Mouse (Mus musculus) liver, embryonic 11.5 days (tissue): ENCODE results near the gene Uqcrc2. TPM values are rescaled to one million over a fixed set of nuclear protein-coding genes. Genes with fewer than 3 reads are reported as not detected.
A peak's percentile ranks its signal among the peaks of the same experiment; 100 is the strongest.

Experiments
- ATAC-seq: fragments of 200-750 bp; cut with Nextera tagmentation; replicated peaks from 2 replicates; pipeline ENCODE4 v1.8.0; 2017; ENCODE audit warnings: moderate number of reproducible peaks, mild to moderate bottlenecking, moderate TSS enrichment, moderate library complexity; ENCODE audit not compliant: low FRiP score
- DNase-seq: peaks from one replicate; pipeline ENCODE4 v3.0.0-alpha.2; 2017; ENCODE audit warnings: low spot score
- H3K27ac ChIP-seq: fragments of 300-500 bp; sonication (generic); 2 replicates; pipeline ENCODE4 v1.5.1; 2014; ENCODE audit warnings: mild to moderate bottlenecking, low read depth, low read length, control low read depth
- H3K27me3 ChIP-seq: fragments of 300-500 bp; sonication (generic); replicated peaks from 2 replicates; pipeline ENCODE4 v1.6.1; 2014; ENCODE audit warnings: low read length, mixed read lengths; ENCODE audit not compliant: control insufficient read depth, insufficient read depth
- H3K36me3 ChIP-seq: fragments of 300-500 bp; sonication (generic); 2 replicates; pipeline ENCODE4 v1.6.1; 2014; ENCODE audit warnings: mild to moderate bottlenecking, low read length, moderate library complexity, mixed read lengths; ENCODE audit not compliant: control insufficient read depth, insufficient read depth
- H3K4me1 ChIP-seq: fragments of 300-500 bp; sonication (generic); replicated peaks from 2 replicates; pipeline ENCODE4 v1.6.1; 2014; ENCODE audit warnings: low read length, mixed read lengths; ENCODE audit not compliant: control insufficient read depth, insufficient read depth
- H3K4me2 ChIP-seq: fragments of 300-500 bp; sonication (generic); 2 replicates; pipeline ENCODE4 v1.6.1; 2014; ENCODE audit warnings: mild to moderate bottlenecking, control low read depth, moderate library complexity
- H3K4me3 ChIP-seq: fragments of 300-500 bp; sonication (generic); 2 replicates; pipeline ENCODE4 v1.5.1; 2014; ENCODE audit warnings: low read depth, low read length, control low read depth
- H3K9ac ChIP-seq: fragments of 300-500 bp; sonication (generic); 2 replicates; pipeline ENCODE4 v1.6.1; 2014; ENCODE audit warnings: low read depth, low read length, control low read depth
- H3K9me3 ChIP-seq: fragments of 300-500 bp; sonication (generic); 2 replicates; pipeline ENCODE4 v1.6.1; 2016; ENCODE audit warnings: low read length, inconsistent platforms, mixed read lengths; ENCODE audit not compliant: control insufficient read depth
- WGBS: fragments of 180-500 bp; shearing (Covaris S2); extraction: QIAGEN DNeasy Blood & Tissue Kit; methylation state at CpG from one replicate; pipeline ENCODE4 v1.1.7; 2014; 5-methylcytosine and 5-hydroxymethylcytosine counted together
- polyA plus RNA-seq: library from polyadenylated mRNA; unstranded; fragments of >200 nt; fragmentation: Nextera tagmentation; extraction: Ambion mirVana; gene quantifications from 2 replicates; pipeline ENCODE4 v1.2.1, GENCODE M21; 2014

The Uqcrc2 gene
- polyA plus RNA-seq, 1 experiment from 2014 or later, result 235 TPM

DNA sequence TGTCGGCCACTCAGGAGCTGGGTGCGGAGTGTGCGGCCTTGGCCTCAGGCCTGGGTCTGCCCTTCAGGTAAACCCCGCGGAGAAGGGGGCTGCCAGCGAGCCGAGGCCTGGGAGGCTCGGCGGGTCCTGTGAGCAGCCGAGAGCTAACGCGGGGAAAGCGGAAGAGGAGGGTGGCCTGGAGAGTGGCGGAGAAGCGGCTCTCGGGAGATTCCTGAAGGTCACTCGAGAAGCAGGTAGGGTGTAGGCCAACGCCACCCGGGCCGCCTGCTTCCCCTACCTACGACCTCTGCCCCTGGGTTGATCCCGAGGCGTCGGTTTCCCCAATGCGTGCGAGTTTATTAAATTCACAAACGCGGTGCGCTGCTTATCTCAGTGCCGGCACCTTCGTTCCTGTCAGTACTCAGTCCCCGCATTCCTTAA lies 396 bp downstream of the Uqcrc2 start:
- DNase-seq, result no peak
- Histone ChIP-seq H3K4me2 (peak overlapping the region; percentile 91), H3K4me1 (peaks cover 13% of the 10 kb centered on the region), H3K27me3 (no peaks in the 10 kb centered on the region), H3K9me3 (no peaks in the 10 kb centered on the region), H3K27ac (peak overlapping the region; percentile 82), H3K4me3 (peak overlapping the region; percentile 98), H3K9ac (peak overlapping the region; percentile 96), H3K36me3 (peaks cover 9% of the 10 kb centered on the region)
- WGBS, result under 1% methylated on average over 32 of the region's 32 CpGs
- peak; percentile 75 for ATAC-seq

DNA sequence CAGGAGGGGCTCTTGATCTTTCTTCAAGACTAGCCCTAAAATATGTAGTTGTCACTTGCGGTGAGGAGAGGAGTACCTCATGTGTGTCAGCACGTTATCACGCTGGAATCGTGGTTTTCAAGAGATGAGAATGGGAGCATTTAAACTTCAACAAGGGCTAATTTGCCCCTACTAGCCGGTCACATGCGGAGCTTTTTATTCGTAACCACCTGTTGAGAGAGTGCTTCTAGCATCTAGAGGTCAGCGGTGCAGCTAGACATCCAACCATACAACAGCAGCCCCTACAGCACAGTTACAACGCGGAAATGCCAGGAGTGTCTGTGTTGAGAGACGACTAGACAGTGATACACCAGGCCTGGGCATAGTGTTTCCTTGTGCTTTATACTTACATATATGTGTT lies 845 bp downstream of the Uqcrc2 start:
- 1% methylated on average over 11 of the region's 11 CpGs for WGBS
- H3K4me2 ChIP-seq, result peak overlapping the region; percentile 91
- H3K27ac ChIP-seq, result peak overlapping the region; percentile 82; the same call in 1 of the 2 replicates
- no peaks in the 10 kb centered on the region for H3K9me3 ChIP-seq
- peaks cover 13% of the 10 kb centered on the region for H3K4me1 ChIP-seq
- H3K27me3 ChIP-seq, result no peaks in the 10 kb centered on the region
- ATAC-seq (0 out of 2 replicates have a peak, but pooled peaks have one; percentile 11), DNase-seq (no peak)
- peak overlapping the region; percentile 96 for H3K9ac ChIP-seq
- peak overlapping the region; percentile 98 for H3K4me3 ChIP-seq
- H3K36me3 ChIP-seq, result peaks cover 9% of the 10 kb centered on the region

DNA sequence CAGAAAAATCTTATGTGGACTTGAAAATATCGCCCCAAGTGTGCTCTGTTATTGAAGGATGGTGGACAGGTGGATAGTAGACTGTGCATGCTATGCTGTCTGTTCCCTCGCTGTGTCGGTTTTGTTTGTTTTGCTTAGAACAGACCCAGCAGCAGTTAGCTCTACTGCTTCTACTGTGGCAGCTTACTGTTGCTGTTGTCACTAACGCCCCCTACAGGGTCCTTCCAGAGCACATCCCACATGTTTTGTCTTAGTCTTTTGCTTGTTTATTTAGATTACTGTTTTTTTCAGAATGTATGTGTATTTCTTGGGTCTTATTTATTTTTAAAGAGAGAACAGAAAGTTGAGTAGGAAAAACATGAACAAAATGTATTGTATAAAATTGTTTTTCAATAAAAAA lies 8.2 kb downstream of the Uqcrc2 start:
- Histone ChIP-seq H3K27ac (no peak overlapping the region), H3K4me1 (no peaks in the 10 kb centered on the region), H3K4me2 (no peak overlapping the region), H3K4me3 (no peak overlapping the region), H3K9ac (no peak overlapping the region), H3K27me3 (no peaks in the 10 kb centered on the region), H3K36me3 (peaks cover 34% of the 10 kb centered on the region), H3K9me3 (no peaks in the 10 kb centered on the region)
- DNase-seq (no peak), ATAC-seq (no peak)
- 74% methylated on average over 4 of the region's 4 CpGs for WGBS

- H3K27ac ChIP-seq, result no peak overlapping the region
- peaks cover 38% of the 10 kb centered on the region for H3K36me3 ChIP-seq
- no peak for ATAC-seq
- no peaks in the 10 kb centered on the region for H3K9me3 ChIP-seq
- no peak overlapping the region for H3K4me3 ChIP-seq
- H3K4me2 ChIP-seq, result no peak overlapping the region
- H3K4me1 ChIP-seq, result no peaks in the 10 kb centered on the region
- H3K27me3 ChIP-seq, result no peaks in the 10 kb centered on the region
- H3K9ac ChIP-seq, result no peak overlapping the region
- DNase-seq, result no peak
- 79% methylated on average over 2 of the region's 2 CpGs for WGBS
These were observed 12.9 kb downstream of the Uqcrc2 start for GRCm38 (mm10) chr7:120647849-120648248.

- Histone ChIP-seq H3K4me2 (no peak overlapping the region), H3K27me3 (no peaks in the 10 kb centered on the region), H3K9ac (no peak overlapping the region), H3K9me3 (no peaks in the 10 kb centered on the region), H3K27ac (no peak overlapping the region), H3K4me1 (no peaks in the 10 kb centered on the region), H3K36me3 (peaks cover 15% of the 10 kb centered on the region), H3K4me3 (no peak overlapping the region)
- no peak for DNase-seq
- no peak for ATAC-seq
- WGBS, result 76% methylated on average over 4 of the region's 4 CpGs
These were observed 27.1 kb downstream of the Uqcrc2 start for GRCm38 (mm10) chr7:120662079-120662478.

- Histone ChIP-seq H3K9ac (no peak within 1 kb of the TSS; the same call in 1 of the 2 replicates), H3K27me3 (no peaks in the 10 kb centered on the region), H3K4me2 (no peak within 1 kb of the TSS), H3K27ac (no peak within 1 kb of the TSS), H3K4me1 (no peaks in the 10 kb centered on the region), H3K9me3 (no peaks in the 10 kb centered on the region), H3K4me3 (no peak within 1 kb of the TSS), H3K36me3 (no peaks in the 10 kb centered on the region)
- WGBS, result 22% methylated on average over 14 of the region's 14 CpGs
- peak; percentile 52; the same call in 1 of the 2 replicates for ATAC-seq
- peak; percentile 74 for DNase-seq
These were observed 35.3 kb downstream of the Uqcrc2 start, which contains the start of gene Pdzd9 for GRCm38 (mm10) chr7:120670153-120670875. Gene Pdzd9 (minus strand): TSS chr7:120670343.

DNA sequence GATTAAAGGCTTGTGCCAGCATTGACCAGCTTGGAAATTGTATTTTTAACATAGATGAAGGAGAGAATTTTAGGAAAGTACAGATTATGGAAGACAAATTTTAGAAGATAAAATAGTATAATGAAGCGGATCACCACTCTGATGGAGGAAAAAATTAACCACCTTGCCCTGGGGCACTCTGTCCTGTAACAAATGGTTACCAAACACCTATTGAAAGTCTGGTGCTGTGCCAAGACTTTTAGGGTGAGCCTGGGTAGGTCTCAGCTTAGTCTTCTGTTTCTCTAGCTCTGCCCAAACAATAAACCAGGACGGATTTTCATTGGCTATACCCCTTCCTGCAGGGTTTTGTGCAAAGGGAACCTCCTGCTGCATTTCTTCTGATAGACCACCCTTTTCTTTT lies 36.3 kb downstream of the Uqcrc2 start:
- Histone ChIP-seq H3K4me1 (peaks cover under 1% of the 10 kb centered on the region; the same call in 1 of the 2 replicates), H3K9ac (no peak overlapping the region), H3K27me3 (no peaks in the 10 kb centered on the region), H3K9me3 (no peaks in the 10 kb centered on the region), H3K4me2 (no peak overlapping the region), H3K4me3 (no peak overlapping the region), H3K27ac (no peak overlapping the region), H3K36me3 (no peaks in the 10 kb centered on the region)
- DNase-seq (no peak), ATAC-seq (no peak)
- WGBS, result 76% methylated on average over 2 of the region's 2 CpGs

- Histone ChIP-seq H3K9ac (peak within 1 kb of the TSS; percentile 87), H3K36me3 (no peaks in the 10 kb centered on the region), H3K9me3 (no peaks in the 10 kb centered on the region), H3K27ac (peak within 1 kb of the TSS; percentile 80), H3K4me2 (peak within 1 kb of the TSS; percentile 95), H3K4me3 (peak within 1 kb of the TSS; percentile 91), H3K27me3 (no peaks in the 10 kb centered on the region), H3K4me1 (peaks cover 46% of the 10 kb centered on the region)
- ATAC-seq (peak; percentile 92), DNase-seq (peak; percentile 83)
- 1% methylated on average over 31 of the region's 44 CpGs for WGBS
These were observed 42.1 kb downstream of the Uqcrc2 start, which contains the start of gene Mosmo for GRCm38 (mm10) chr7:120677001-120677643. Gene Mosmo (plus strand): TSS chr7:120677618.
